Mouse (Mus musculus) liver, adult 2 months (tissue): ENCODE measurements at regions not wholly inside any gene's neighbourhood (a gene's known extent, or its start where the extent isn't known, plus 50 kb on each side); places are given as distances from the start of the nearest gene placed in this dataset.

Experiments used
- DNase-seq: peaks from one replicate; pipeline ENCODE4 v3.0.0-alpha.2; 2011; ENCODE audit warnings: low read depth, low spot score; ENCODE audit errors: extremely low read depth
- H3K27ac ChIP-seq: fragments of 200-500 bp; replicated peaks from 2 replicates; pipeline ENCODE4 v1.5.1; 2012; ENCODE audit warnings: low read depth, mild to moderate bottlenecking, control low read depth, inconsistent platforms, low read length; ENCODE audit not compliant: insufficient read depth
- H3K27me3 ChIP-seq: fragments of 200-500 bp; 2 replicates; pipeline ENCODE4 v1.6.1; 2012; ENCODE audit warnings: mild to moderate bottlenecking, moderate library complexity, low read length, inconsistent platforms; ENCODE audit not compliant: control insufficient read depth, insufficient read depth
- H3K36me3 ChIP-seq: fragments of 200-500 bp; 2 replicates; pipeline ENCODE4 v1.6.1; 2012; ENCODE audit warnings: low read length, inconsistent platforms; ENCODE audit not compliant: control insufficient read depth, insufficient read depth
- H3K4me1 ChIP-seq: fragments of 200-500 bp; 2 replicates; pipeline ENCODE4 v1.6.1; 2011; ENCODE audit warnings: low read length; ENCODE audit not compliant: control insufficient read depth, insufficient read depth
- H3K4me3 ChIP-seq: fragments of 200-500 bp; 2 replicates; pipeline ENCODE4 v1.5.1; 2011; ENCODE audit warnings: low read depth, mild to moderate bottlenecking, control low read depth, low read length, moderate library complexity; ENCODE audit not compliant: insufficient read depth
- H3K79me2 ChIP-seq: fragments of 200-500 bp; 2 replicates; pipeline ENCODE4 v1.6.1; 2012; ENCODE audit warnings: inconsistent platforms, mild to moderate bottlenecking, low read length, moderate library complexity; ENCODE audit not compliant: control insufficient read depth, insufficient read depth
- H3K9ac ChIP-seq: fragments of 200-500 bp; 2 replicates; pipeline ENCODE4 v1.6.1; 2012; ENCODE audit warnings: low read depth, mild to moderate bottlenecking, control low read depth, inconsistent platforms, low read length
- CTCF ChIP-seq: fragments of 200-500 bp; IDR thresholded peaks from 2 replicates; pipeline ENCODE4 v1.5.1; 2011; ENCODE audit warnings: low read depth, low read length, control low read depth
- POLR2A ChIP-seq: fragments of 200-500 bp; IDR thresholded peaks from 2 replicates; pipeline ENCODE4 v1.6.1; 2011; ENCODE audit warnings: low read length, control low read depth; ENCODE audit not compliant: insufficient read depth; ENCODE audit errors: extremely low read depth
- WGBS: fragments of 180-500 bp; shearing (Covaris S2); methylation state at CpG from one replicate; pipeline ENCODE4 v1.1.7; 2018; 5-methylcytosine and 5-hydroxymethylcytosine counted together

DNA sequence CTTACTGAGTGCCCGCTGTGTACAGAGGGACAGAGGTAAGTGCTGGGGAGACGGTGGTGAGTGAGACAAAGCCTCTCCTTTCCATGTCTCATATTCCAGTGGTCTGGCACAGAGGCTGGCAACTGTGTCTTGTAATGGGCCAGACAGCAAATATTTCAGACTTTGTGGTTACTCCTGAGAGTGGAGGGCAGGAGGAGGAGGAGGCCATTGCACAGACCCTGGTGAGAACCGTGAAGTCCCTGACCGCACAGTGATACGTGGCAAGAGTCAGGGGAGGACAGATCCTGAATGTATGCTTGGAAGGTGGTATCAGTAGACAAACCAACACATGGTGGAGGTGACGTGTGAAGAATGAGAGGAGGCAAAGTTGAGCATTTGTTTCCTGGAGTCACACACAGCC lies 101.6 kb upstream of the Fam92a start:
- 80% methylated on average over 6 of the region's 6 CpGs for WGBS
- H3K27ac ChIP-seq = no peak overlapping the region
- TF ChIP-seq POLR2A (no peak), CTCF (no peak)
- no peak overlapping the region for H3K9ac ChIP-seq
- no peaks in the 10 kb centered on the region for H3K4me1 ChIP-seq
- H3K27me3 ChIP-seq = no peaks in the 10 kb centered on the region
- H3K4me3 ChIP-seq = no peak overlapping the region
- no peaks in the 10 kb centered on the region for H3K36me3 ChIP-seq
- H3K79me2 ChIP-seq = no peaks in the 10 kb centered on the region
- no peak for DNase-seq

DNA sequence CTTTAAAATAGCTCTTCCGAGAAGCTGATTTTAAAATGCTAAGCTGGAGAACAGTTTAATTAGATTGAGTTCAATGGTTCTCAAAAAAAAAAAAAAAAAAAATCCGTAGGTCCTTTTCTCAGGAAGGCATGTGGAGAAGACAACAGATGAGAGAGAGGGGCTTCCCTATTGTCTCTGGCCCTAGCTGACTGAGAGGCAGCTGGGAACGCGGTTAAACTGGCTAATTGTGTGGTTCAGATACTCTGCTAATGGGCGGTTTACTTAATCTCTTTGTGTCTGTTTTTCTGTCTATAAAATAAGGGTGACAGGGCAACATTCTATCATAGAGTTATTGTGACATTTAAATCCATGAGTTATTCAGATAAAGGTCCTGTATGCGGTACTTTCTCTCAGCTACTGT lies 101.1 kb upstream of the Fam92a start:
- DNase-seq = no peak
- Histone ChIP-seq H3K79me2 (no peaks in the 10 kb centered on the region), H3K9ac (no peak overlapping the region), H3K36me3 (no peaks in the 10 kb centered on the region), H3K27ac (no peak overlapping the region), H3K4me3 (no peak overlapping the region), H3K4me1 (no peaks in the 10 kb centered on the region), H3K27me3 (no peaks in the 10 kb centered on the region)
- TF ChIP-seq POLR2A (no peak), CTCF (no peak)
- 78% methylated on average over 6 of the region's 6 CpGs for WGBS

DNA sequence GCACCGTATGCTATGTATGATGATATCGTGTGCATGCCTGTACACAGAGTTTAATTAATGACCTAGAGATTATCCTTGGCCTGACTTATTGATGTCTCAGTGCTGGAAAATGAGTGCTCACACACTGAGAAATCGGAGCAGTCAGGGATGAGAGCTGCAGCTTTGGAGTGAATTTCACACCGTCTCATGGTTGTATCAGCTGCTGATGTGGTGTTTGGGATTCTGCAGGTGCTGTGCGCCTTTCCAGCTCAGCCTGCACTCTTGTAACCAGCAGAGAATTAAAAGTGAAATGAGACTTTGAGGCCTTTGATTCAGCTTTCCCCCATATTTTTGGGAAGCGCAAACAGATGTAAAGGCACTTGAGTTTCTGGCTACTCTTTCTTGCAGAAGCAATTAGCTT lies 100.6 kb upstream of the Fam92a start:
- TF ChIP-seq CTCF (no peak), POLR2A (no peak)
- DNase-seq = no peak
- Histone ChIP-seq H3K36me3 (no peaks in the 10 kb centered on the region), H3K27me3 (no peaks in the 10 kb centered on the region), H3K27ac (no peak overlapping the region), H3K4me3 (no peak overlapping the region), H3K9ac (no peak overlapping the region), H3K4me1 (no peaks in the 10 kb centered on the region), H3K79me2 (no peaks in the 10 kb centered on the region)
- WGBS = 88% methylated on average over 6 of the region's 6 CpGs

DNA sequence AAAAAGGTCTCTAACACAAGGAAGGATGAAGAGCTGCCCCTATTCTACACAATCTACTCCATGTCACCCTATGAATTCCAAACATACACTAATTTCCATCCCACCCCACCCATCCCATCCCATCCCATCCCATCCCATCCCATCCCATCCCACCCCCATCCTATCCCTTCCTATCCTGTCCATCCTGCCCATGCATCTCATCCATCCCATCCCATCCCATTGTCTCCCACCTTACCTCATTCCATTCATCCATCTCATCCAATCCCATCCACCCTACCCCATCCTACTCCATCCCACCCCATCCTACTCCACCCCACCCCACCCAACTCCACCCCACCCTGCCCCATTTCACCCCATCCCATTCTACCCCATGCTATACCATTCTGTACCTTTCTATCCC lies 91.9 kb upstream of the Fam92a start:
- DNase-seq = no peak
- H3K9ac ChIP-seq = no peak overlapping the region
- no peak overlapping the region for H3K4me3 ChIP-seq
- H3K36me3 ChIP-seq = no peaks in the 10 kb centered on the region
- no peak overlapping the region for H3K27ac ChIP-seq
- H3K79me2 ChIP-seq = no peaks in the 10 kb centered on the region
- no peaks in the 10 kb centered on the region for H3K4me1 ChIP-seq
- no peaks in the 10 kb centered on the region for H3K27me3 ChIP-seq
- TF ChIP-seq POLR2A (no peak), CTCF (no peak)

DNA sequence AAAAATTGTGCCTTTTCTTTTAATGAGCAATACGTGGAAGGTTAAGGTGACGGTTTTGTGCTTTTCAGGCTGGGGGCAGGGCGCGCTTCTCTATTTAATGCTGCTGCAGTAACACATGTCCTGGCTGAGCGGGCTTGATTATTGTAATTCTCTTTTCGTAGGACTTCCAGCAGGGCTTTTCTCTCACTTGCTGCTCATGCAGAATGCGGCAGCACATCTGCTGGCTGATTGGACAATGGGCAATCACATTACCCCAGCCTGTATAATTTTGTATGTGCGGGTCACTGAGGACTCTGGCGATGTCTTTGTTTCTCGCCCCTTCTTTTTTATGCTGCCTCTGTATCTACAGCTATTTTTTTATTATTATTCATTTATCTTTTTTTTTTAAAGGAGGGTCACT lies 91.4 kb upstream of the Fam92a start:
- TF ChIP-seq POLR2A (no peak), CTCF (no peak)
- Histone ChIP-seq H3K9ac (no peak overlapping the region), H3K4me3 (no peak overlapping the region), H3K4me1 (no peaks in the 10 kb centered on the region), H3K27ac (no peak overlapping the region), H3K27me3 (no peaks in the 10 kb centered on the region), H3K36me3 (no peaks in the 10 kb centered on the region), H3K79me2 (no peaks in the 10 kb centered on the region)
- WGBS = 89% methylated on average over 10 of the region's 10 CpGs
- no peak for DNase-seq

DNA sequence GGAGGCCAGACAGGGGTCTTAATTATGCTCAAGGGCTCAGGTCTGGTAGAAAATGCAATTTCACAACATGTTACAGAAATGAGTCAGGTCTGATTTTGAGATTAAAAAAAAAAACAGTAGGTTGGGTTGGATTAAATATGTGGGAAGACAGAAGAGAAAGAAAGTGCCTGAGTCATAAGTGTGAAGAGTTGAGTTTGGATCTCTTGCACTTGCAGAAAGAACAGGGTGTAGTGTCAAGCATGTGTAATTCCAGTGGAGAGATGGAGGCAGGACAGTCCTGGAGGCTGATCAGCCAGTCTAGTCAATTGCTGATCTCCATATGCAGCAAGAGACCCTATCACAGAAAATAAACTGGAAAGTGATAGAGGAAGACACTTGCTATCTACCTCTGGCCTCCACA lies 76.2 kb upstream of the Fam92a start:
- DNase-seq = no peak
- Histone ChIP-seq H3K4me3 (no peak overlapping the region), H3K27me3 (no peaks in the 10 kb centered on the region), H3K27ac (no peak overlapping the region), H3K79me2 (no peaks in the 10 kb centered on the region), H3K36me3 (no peaks in the 10 kb centered on the region), H3K9ac (no peak overlapping the region), H3K4me1 (no peaks in the 10 kb centered on the region)
- TF ChIP-seq CTCF (no peak), POLR2A (no peak)

DNA sequence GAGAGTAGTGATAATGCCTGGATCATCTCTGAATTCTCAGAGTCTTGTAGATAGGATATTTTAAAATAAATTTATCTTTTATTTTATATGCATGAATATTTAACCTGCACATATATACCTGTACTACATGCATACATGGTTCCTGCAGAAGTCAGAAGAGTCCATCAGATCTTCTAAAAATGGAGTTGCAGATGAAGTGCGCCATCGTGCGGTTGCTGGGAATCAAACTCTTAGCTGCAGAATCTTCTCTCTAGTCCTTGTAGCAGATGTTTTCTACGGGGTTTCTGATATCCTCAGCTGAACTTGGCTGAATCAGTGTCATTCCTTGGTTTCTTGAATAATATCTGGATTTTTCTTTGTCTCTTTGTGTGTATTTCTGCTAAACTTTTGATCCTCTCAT lies 74.8 kb upstream of the Fam92a start:
- H3K4me3 ChIP-seq = no peak overlapping the region
- TF ChIP-seq POLR2A (no peak), CTCF (0 out of 2 replicates have a peak, but pooled peaks have one; percentile 8)
- WGBS = 70% methylated on average over 4 of the region's 4 CpGs
- no peaks in the 10 kb centered on the region for H3K36me3 ChIP-seq
- H3K27me3 ChIP-seq = no peaks in the 10 kb centered on the region
- H3K9ac ChIP-seq = no peak overlapping the region
- H3K27ac ChIP-seq = no peak overlapping the region
- H3K79me2 ChIP-seq = no peaks in the 10 kb centered on the region
- DNase-seq = peak; percentile 3
- no peaks in the 10 kb centered on the region for H3K4me1 ChIP-seq
